Mouse (Mus musculus) liver, embryonic 15.5 days (tissue): ENCODE measurements around the gene Zdhhc1. TPM values are rescaled to one million over a fixed set of nuclear protein-coding genes. Genes with fewer than 3 reads are reported as not detected.
A peak's percentile ranks its signal among the peaks of the same experiment; 100 is the strongest.

Experiments used
- ATAC-seq: fragments of 200-750 bp; cut with Nextera tagmentation; 2 replicates; pipeline ENCODE4 v1.8.0; 2017; ENCODE audit warnings: moderate number of reproducible peaks, mild to moderate bottlenecking, moderate library complexity; ENCODE audit not compliant: insufficient read depth
- H3K27ac ChIP-seq: fragments of 300-500 bp; sonication (generic); replicated peaks from 2 replicates; pipeline ENCODE4 v1.5.1; 2015; ENCODE audit warnings: mild to moderate bottlenecking, inconsistent platforms
- H3K27me3 ChIP-seq: fragments of 300-500 bp; sonication (generic); 2 replicates; pipeline ENCODE4 v1.6.1; 2015; ENCODE audit warnings: mild to moderate bottlenecking, inconsistent platforms
- H3K36me3 ChIP-seq: fragments of 300-500 bp; sonication (generic); replicated peaks from 2 replicates; pipeline ENCODE4 v1.6.1; 2015; ENCODE audit warnings: moderate library complexity, mild to moderate bottlenecking, inconsistent platforms
- H3K4me1 ChIP-seq: fragments of 300-500 bp; sonication (generic); replicated peaks from 2 replicates; pipeline ENCODE4 v1.6.1; 2015; ENCODE audit warnings: inconsistent platforms
- H3K4me2 ChIP-seq: fragments of 300-500 bp; sonication (generic); 2 replicates; pipeline ENCODE4 v1.6.1; 2015; ENCODE audit warnings: moderate library complexity, mild to moderate bottlenecking, inconsistent platforms
- H3K4me3 ChIP-seq: fragments of 300-500 bp; sonication (generic); replicated peaks from 2 replicates; pipeline ENCODE4 v1.5.1; 2015; ENCODE audit warnings: mild to moderate bottlenecking, inconsistent platforms
- H3K9ac ChIP-seq: fragments of 300-500 bp; sonication (generic); 2 replicates; pipeline ENCODE4 v1.6.1; 2015; ENCODE audit warnings: moderate library complexity, mild to moderate bottlenecking, inconsistent platforms
- H3K9me3 ChIP-seq: fragments of 300-500 bp; sonication (generic); replicated peaks from 2 replicates; pipeline ENCODE4 v1.6.1; 2016; ENCODE audit warnings: inconsistent platforms
- WGBS: fragments of 180-500 bp; shearing (Covaris S2); methylation state at CpG from one replicate; pipeline ENCODE4 v1.1.7; 2015; ENCODE audit warnings: mixed read lengths; ENCODE audit not compliant: insufficient replicate concordance; 5-methylcytosine and 5-hydroxymethylcytosine counted together
- polyA plus RNA-seq: library from polyadenylated mRNA; unstranded; fragments of >200 nt; fragmentation: Nextera tagmentation; extraction: Ambion mirVana; gene quantifications from 2 replicates; pipeline ENCODE4 v1.2.1, GENCODE M21; 2015

The Zdhhc1 gene
- polyA plus RNA-seq, 1 experiment from 2014 or later = 1.9 TPM

DNA sequence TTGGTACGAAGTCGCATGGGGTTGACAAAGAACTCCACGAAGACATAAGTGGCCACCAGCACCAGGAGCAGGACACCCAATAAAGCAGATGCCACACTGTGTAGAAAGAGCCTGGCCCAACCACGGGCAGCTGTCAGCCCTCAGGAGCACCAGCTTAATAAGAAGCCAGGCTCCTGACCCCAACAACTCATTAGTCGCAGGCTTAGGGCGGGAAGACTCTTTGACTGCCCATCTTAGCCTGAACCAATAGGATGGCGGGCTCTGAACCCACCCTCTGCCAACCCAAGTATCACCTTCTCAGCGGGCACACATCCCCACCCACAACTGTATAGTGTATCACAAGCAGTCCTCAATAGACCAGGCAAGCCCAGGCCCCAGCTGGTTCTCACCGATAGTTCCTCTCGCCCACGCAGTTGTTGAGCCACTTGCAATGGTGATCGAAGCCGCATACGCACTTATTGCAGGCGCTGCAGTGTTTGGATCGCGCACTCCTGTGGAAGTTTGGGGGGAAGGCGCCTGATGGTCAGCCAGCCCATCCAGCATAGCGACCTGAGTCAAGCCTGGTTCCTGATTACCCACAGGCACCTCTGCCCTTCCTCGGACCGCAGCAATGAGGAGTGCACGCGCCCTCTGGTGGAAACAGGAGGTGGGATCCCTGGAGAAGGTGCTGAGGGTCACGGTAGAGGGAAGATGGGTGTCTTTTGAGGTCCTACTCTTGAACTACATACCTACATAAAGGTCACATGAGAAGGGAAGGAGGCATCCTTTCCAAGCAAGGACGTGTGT lies 19.9 kb downstream of the Zdhhc1 start:
- Histone ChIP-seq H3K36me3 (no peaks in the 10 kb centered on the region), H3K27me3 (peaks cover 76% of the 10 kb centered on the region), H3K4me2 (no peak overlapping the region), H3K4me1 (peaks cover 30% of the 10 kb centered on the region), H3K9me3 (no peaks in the 10 kb centered on the region), H3K4me3 (no peak overlapping the region), H3K27ac (no peak overlapping the region), H3K9ac (no peak overlapping the region)
- ATAC-seq = no peak
- 41% methylated on average over 25 of the region's 25 CpGs for WGBS

GRCm38 (mm10) chr8:105476161-105476560 lies 20.5 kb downstream of the Zdhhc1 start:
- WGBS = 76% methylated on average over 7 of the region's 7 CpGs
- no peak for ATAC-seq

DNA sequence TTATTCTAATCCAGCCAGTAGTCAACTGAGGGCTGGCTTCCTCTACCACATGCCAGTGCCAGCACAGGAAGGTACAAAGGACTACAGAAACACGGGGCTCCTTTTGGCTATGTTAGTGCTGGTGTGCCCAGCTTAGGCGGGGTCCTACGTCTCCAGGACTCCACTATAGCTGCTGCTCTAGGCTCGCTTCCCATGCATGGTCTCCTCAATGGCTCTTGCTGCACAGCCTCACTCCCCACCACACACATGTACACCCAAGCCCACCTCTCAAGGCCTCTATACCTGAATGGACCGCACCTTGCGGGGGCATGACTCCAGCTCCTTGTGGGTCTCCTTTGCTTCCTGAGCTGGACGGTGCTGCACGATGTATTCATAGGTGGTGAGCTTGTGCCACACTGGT lies 21.0 kb downstream of the Zdhhc1 start:
- H3K9ac ChIP-seq = no peak overlapping the region
- no peak for ATAC-seq
- H3K4me3 ChIP-seq = no peak overlapping the region
- no peak overlapping the region for H3K27ac ChIP-seq
- 80% methylated on average over 8 of the region's 8 CpGs for WGBS
- peaks cover 40% of the 10 kb centered on the region for H3K4me1 ChIP-seq
- no peaks in the 10 kb centered on the region for H3K9me3 ChIP-seq
- H3K36me3 ChIP-seq = no peaks in the 10 kb centered on the region
- no peak overlapping the region for H3K4me2 ChIP-seq
- peaks cover 87% of the 10 kb centered on the region for H3K27me3 ChIP-seq

More at GRCm38 (mm10) chr8:105476161-105476560, 20.5 kb downstream of the Zdhhc1 start:
- Histone ChIP-seq H3K9ac (no peak overlapping the region), H3K4me1 (peaks cover 36% of the 10 kb centered on the region), H3K4me2 (no peak overlapping the region), H3K27me3 (peaks cover 83% of the 10 kb centered on the region), H3K4me3 (no peak overlapping the region), H3K9me3 (no peaks in the 10 kb centered on the region), H3K27ac (no peak overlapping the region), H3K36me3 (no peaks in the 10 kb centered on the region)

DNA sequence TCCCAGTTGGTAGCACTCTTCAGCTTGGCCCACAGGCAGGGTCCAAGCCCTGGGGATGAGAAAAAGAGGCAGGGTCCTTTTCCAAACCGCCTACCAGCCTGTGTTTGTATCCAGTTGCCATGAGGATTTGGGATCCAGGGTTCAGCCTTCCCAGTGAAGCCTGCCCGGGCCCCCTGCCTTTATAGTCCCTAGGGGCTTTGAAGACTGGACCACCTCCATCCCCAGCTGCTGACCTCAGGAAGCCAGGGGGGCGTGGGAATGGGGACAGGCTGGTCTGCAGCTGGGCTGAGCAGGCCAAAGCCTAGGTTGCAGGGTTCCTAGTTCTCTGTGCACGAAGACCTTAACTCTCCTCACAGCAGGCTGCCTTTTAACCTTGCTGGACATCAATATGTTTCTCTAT lies 21.4 kb downstream of the Zdhhc1 start:
- WGBS = 63% methylated on average over 4 of the region's 4 CpGs
- no peak for ATAC-seq

GRCm38 (mm10) chr8:105474680-105475079 lies 22.0 kb downstream of the Zdhhc1 start:
- no peak overlapping the region for H3K4me2 ChIP-seq
- WGBS = 22% methylated on average over 5 of the region's 5 CpGs
- H3K36me3 ChIP-seq = no peaks in the 10 kb centered on the region
- ATAC-seq = no peak
- no peak overlapping the region for H3K4me3 ChIP-seq
- peaks cover 92% of the 10 kb centered on the region for H3K27me3 ChIP-seq
- no peak overlapping the region for H3K27ac ChIP-seq
- no peaks in the 10 kb centered on the region for H3K9me3 ChIP-seq
- peaks cover 51% of the 10 kb centered on the region for H3K4me1 ChIP-seq
- H3K9ac ChIP-seq = no peak overlapping the region

More for the DNA sequence above, 21.4 kb downstream of the Zdhhc1 start:
- H3K4me1 ChIP-seq = peaks cover 45% of the 10 kb centered on the region
- H3K9me3 ChIP-seq = no peaks in the 10 kb centered on the region
- no peaks in the 10 kb centered on the region for H3K36me3 ChIP-seq
- H3K9ac ChIP-seq = no peak overlapping the region
- no peak overlapping the region for H3K4me2 ChIP-seq
- no peak overlapping the region for H3K27ac ChIP-seq
- peaks cover 92% of the 10 kb centered on the region for H3K27me3 ChIP-seq
- H3K4me3 ChIP-seq = no peak overlapping the region

DNA sequence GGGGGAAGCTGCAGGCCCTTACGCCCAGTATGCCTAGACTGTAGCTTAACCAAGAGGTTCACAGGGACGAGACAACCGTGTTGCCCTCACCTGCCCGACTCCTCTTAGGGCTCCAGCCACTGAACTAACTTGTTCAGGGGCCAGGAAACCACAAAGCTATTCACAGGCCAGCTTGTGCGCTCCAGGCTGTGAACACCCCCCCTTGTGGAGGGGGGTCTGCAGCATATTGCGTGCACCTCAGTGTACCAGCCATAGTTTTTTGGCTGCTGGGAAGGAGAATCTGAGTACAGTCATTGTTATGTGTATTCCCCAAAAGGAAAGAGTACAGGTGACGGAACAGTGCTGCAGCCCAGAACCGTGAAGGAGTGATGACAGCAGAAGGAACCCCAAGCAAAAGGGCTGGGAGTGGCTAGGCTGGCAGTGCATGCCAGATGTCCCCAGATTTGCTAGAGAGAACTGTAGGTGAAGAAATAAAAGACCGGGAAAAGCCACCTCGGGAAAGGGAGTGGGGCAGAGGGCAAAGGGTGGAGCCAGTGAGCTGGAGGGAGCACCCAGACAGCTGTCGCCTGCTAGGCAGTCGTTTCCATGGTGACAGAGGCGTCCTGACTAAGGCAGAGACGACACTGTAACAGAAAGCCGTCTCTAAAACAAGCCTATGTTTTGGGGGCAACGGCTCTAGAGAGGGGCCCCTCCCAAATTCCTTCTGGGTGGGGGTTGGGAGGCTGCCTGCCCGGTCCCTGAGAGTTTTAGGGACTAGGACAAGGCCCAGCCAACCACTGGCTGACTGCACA lies 22.7 kb downstream of the Zdhhc1 start:
- Histone ChIP-seq H3K4me3 (no peak overlapping the region), H3K4me1 (peaks cover 58% of the 10 kb centered on the region), H3K27me3 (peaks cover 95% of the 10 kb centered on the region), H3K36me3 (no peaks in the 10 kb centered on the region), H3K9me3 (no peaks in the 10 kb centered on the region), H3K27ac (no peak overlapping the region), H3K9ac (no peak overlapping the region), H3K4me2 (no peak overlapping the region)
- WGBS = 28% methylated on average over 17 of the region's 17 CpGs
- no peak for ATAC-seq

- H3K36me3 ChIP-seq = no peaks in the 10 kb centered on the region
- H3K9ac ChIP-seq = no peak overlapping the region
- no peak overlapping the region for H3K4me3 ChIP-seq
- H3K27ac ChIP-seq = no peak overlapping the region
- ATAC-seq = no peak
- peaks cover 91% of the 10 kb centered on the region for H3K27me3 ChIP-seq
- H3K4me2 ChIP-seq = no peak overlapping the region
- peaks cover 60% of the 10 kb centered on the region for H3K4me1 ChIP-seq
- no peaks in the 10 kb centered on the region for H3K9me3 ChIP-seq
- 26% methylated on average over 9 of the region's 9 CpGs for WGBS
Observed at GRCm38 (mm10) chr8:105472983-105473382, 23.7 kb downstream of the Zdhhc1 start.

DNA sequence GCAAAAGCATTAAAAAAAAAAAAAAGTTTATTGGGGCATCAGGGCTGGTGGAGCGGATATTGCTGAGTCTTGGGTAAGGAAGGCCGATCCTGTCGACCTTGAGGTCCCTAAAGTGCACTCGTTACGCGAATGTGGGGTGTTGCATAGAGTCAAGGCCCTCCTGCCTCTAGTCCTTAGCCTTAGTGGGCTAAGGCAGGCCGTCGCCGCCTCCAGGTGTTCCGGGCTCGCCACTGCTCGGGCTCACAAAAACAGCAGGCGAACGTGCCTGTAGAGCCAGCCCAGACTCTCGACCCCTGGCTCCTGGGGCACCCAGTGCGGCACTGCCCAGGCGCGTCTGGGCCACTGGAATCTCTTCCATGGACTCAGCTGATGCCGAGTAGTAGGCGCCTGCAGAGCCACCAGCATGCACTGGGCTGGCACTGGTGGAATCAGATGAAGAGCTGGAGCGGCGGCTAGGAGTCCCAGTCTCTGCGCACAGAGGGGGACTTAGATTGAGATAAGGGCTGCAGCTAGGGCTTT lies 24.2 kb downstream of the Zdhhc1 start:
- H3K36me3 ChIP-seq = no peaks in the 10 kb centered on the region
- peaks cover 60% of the 10 kb centered on the region for H3K4me1 ChIP-seq
- no peak overlapping the region for H3K9ac ChIP-seq
- H3K4me2 ChIP-seq = no peak overlapping the region
- no peak for ATAC-seq
- H3K4me3 ChIP-seq = no peak overlapping the region
- no peaks in the 10 kb centered on the region for H3K9me3 ChIP-seq
- H3K27me3 ChIP-seq = peaks cover 88% of the 10 kb centered on the region
- WGBS = 29% methylated on average over 23 of the region's 23 CpGs
- H3K27ac ChIP-seq = no peak overlapping the region

DNA sequence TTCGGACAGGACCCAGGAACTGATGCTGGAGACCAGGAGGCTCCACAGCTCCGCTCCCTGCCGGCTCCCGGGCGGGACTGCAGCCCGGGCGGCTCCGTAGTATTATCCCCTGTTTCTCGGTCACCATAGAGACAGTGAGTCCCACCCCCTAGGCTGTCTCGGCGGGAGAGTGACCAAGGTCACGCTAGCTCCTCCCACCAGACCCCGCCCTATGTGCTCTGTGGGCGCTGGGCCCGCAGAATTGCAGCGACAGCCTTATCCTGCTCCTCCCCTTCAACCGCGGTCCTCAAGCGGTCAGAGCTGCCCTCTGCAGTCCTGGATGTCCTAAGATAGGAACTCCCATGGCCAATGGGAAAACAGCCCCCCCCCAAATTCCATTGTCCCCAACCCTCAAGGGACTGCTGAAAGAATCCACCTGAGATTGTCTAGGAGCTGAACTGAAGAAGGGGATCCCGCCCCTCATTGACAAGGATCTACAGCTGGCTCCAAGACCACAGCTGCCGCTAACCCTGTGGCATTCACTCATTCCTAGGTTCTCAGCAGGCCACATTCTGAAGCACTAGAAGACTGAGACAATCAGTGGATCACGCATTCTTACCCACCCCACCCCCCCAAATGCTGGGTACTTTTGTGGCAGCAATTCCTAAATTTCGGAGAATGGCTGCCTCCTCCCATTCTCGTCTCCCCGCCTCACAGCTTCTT lies 25.2 kb downstream of the Zdhhc1 start, which contains the start of gene Tppp3:
Gene Tppp3, minus strand, starts transcription at position 213 of the 702 bp plus-strand sequence.
- H3K27me3 ChIP-seq = peaks cover 92% of the 10 kb centered on the region
- H3K4me3 ChIP-seq = peak within 1 kb of the TSS; percentile 29
- 7% methylated on average over 25 of the region's 25 CpGs for WGBS

GRCm38 (mm10) chr8:105470681-105471313 lies 25.9 kb downstream of the Zdhhc1 start:
- ATAC-seq = peak; percentile 22
- Histone ChIP-seq H3K9ac (no peak overlapping the region), H3K4me2 (peak overlapping the region; percentile 55), H3K27me3 (peaks cover 93% of the 10 kb centered on the region), H3K4me3 (peak overlapping the region; percentile 29), H3K36me3 (no peaks in the 10 kb centered on the region), H3K27ac (no peak overlapping the region), H3K4me1 (peaks cover 54% of the 10 kb centered on the region), H3K9me3 (no peaks in the 10 kb centered on the region)
- 20% methylated on average over 11 of the region's 11 CpGs for WGBS

More for the DNA sequence above, 25.2 kb downstream of the Zdhhc1 start, which contains the start of gene Tppp3:
- Histone ChIP-seq H3K9ac (no peak within 1 kb of the TSS), H3K9me3 (no peaks in the 10 kb centered on the region), H3K4me1 (peaks cover 54% of the 10 kb centered on the region), H3K36me3 (no peaks in the 10 kb centered on the region), H3K27ac (no peak within 1 kb of the TSS), H3K4me2 (peak within 1 kb of the TSS; percentile 55)
- ATAC-seq = peak; percentile 79
